Mouse (Mus musculus): ENCODE measurements around the gene Rps6ka5.

Rps6ka5 gene

GRCm38 (mm10) chr12:100530871-100531270 lies 195.9 kb downstream of the Rps6ka5 start:
- DNase-seq (ENCODE audit: low read depth, low spot score): peak; percentile 18

- DNase-seq (ENCODE audit: low read depth, low spot score): no peak
Measured at GRCm38 (mm10) chr12:100529651-100530050, 197.1 kb downstream of the Rps6ka5 start.

- DNase-seq (ENCODE audit: low read depth, low spot score): no peak
Measured at GRCm38 (mm10) chr12:100529172-100529571, 197.6 kb downstream of the Rps6ka5 start.

GRCm38 (mm10) chr12:100528246-100528645 lies 198.5 kb downstream of the Rps6ka5 start:
- no peak for DNase-seq (ENCODE audit: low read depth, low spot score)

GRCm38 (mm10) chr12:100527753-100528152 lies 199.0 kb downstream of the Rps6ka5 start:
- DNase-seq (ENCODE audit: low read depth, low spot score): peak; percentile 88

GRCm38 (mm10) chr12:100527241-100527640 lies 199.5 kb downstream of the Rps6ka5 start:
- peak; percentile 79 for DNase-seq (ENCODE audit: low read depth, low spot score)

- DNase-seq (ENCODE audit: low read depth, low spot score): no peak
Measured at GRCm38 (mm10) chr12:100525939-100526338, 200.8 kb downstream of the Rps6ka5 start.

GRCm38 (mm10) chr12:100520794-100521186 lies 206.0 kb downstream of the Rps6ka5 start, which contains the start of gene Ttc7b:
Gene Ttc7b, minus strand, starts transcription at chr12:100520826.
- peak; percentile 66 for DNase-seq (ENCODE audit: low read depth, low spot score)

GRCm38 (mm10) chr12:100520077-100520793 lies 206.5 kb downstream of the Rps6ka5 start:
- peak; percentile 54 for DNase-seq (ENCODE audit: low read depth, low spot score)

- DNase-seq (ENCODE audit: low read depth, low spot score): no peak
Measured at GRCm38 (mm10) chr12:100519684-100520076, 207.1 kb downstream of the Rps6ka5 start.

GRCm38 (mm10) chr12:100517371-100517770 lies 209.4 kb downstream of the Rps6ka5 start:
- no peak for DNase-seq (ENCODE audit: low read depth, low spot score)

GRCm38 (mm10) chr12:100516161-100516838 lies 210.5 kb downstream of the Rps6ka5 start:
- DNase-seq (ENCODE audit: low read depth, low spot score): no peak

GRCm38 (mm10) chr12:100515493-100515892 lies 211.3 kb downstream of the Rps6ka5 start:
- DNase-seq (ENCODE audit: low read depth, low spot score): no peak

GRCm38 (mm10) chr12:100514611-100515010 lies 212.2 kb downstream of the Rps6ka5 start:
- no peak for DNase-seq (ENCODE audit: low read depth, low spot score)

GRCm38 (mm10) chr12:100513131-100513530 lies 213.7 kb downstream of the Rps6ka5 start:
- no peak for DNase-seq (ENCODE audit: low read depth, low spot score)

- DNase-seq (ENCODE audit: low read depth, low spot score): no peak
Measured at GRCm38 (mm10) chr12:100512641-100513040, 214.1 kb downstream of the Rps6ka5 start.

GRCm38 (mm10) chr12:100509615-100510282 lies 217.0 kb downstream of the Rps6ka5 start:
- DNase-seq (ENCODE audit: low read depth, low spot score): no peak

GRCm38 (mm10) chr12:100508668-100509067 lies 218.1 kb downstream of the Rps6ka5 start:
- no peak for DNase-seq (ENCODE audit: low read depth, low spot score)

- peak; percentile 59 for DNase-seq (ENCODE audit: low read depth, low spot score)
Measured at GRCm38 (mm10) chr12:100505484-100505883, 221.3 kb downstream of the Rps6ka5 start.

GRCm38 (mm10) chr12:100504585-100504984 lies 222.2 kb downstream of the Rps6ka5 start:
- no peak for DNase-seq (ENCODE audit: low read depth, low spot score)

- DNase-seq (ENCODE audit: low read depth, low spot score): no peak
Measured at GRCm38 (mm10) chr12:100503659-100504058, 223.1 kb downstream of the Rps6ka5 start.

- no peak for DNase-seq (ENCODE audit: low read depth, low spot score)
Measured at GRCm38 (mm10) chr12:100502544-100502943, 224.2 kb downstream of the Rps6ka5 start.

Measured in A20 (cell line).